In genomic region chr7:127084794-127085193, GRCm38 (mm10) we compare ENCODE assay signal across 30 mouse cellular contexts. TPM values are rescaled to one million over a fixed set of nuclear protein-coding genes. Genes with fewer than 3 reads are reported as not detected.
DNase-seq lines count a peak whose midpoint lies in the region; ATAC-seq lines count a peak whose summit lies in the region.
"Had no signal": no experiment of that assay in that cellular context is flagged by ENCODE, and none has a peak within 500 bp of the region (broad histone marks: within the 10 kb centered on the region; RNA-seq: fewer than 3 reads in every experiment).

No protein-coding gene starts in this region.

- H3K36me3 ChIP-seq in intestine, embryonic 15.5 days: no peaks in the 10 kb centered on the region
- no peaks in the 10 kb centered on the region for H3K36me3 ChIP-seq in intestine, embryonic 16.5 days (ENCODE audit: control insufficient read depth, insufficient read depth, low read length)
- no peaks in the 10 kb centered on the region for H3K36me3 ChIP-seq in megakaryocyte, embryonic 14.5 days (replicated peaks; ENCODE audit: low read length)
- no peaks in the 10 kb centered on the region for H3K36me3 ChIP-seq in liver, embryonic 15.5 days (replicated peaks)
- H3K36me3 ChIP-seq: embryonic facial prominence, embryonic 12.5 days; embryonic facial prominence, embryonic 15.5 days; hindbrain, embryonic 12.5 days; hindbrain, embryonic 15.5 days had no signal

- H3K9ac ChIP-seq in intestine, embryonic 15.5 days: no peak overlapping the region
- no peak overlapping the region for H3K9ac ChIP-seq in intestine, embryonic 16.5 days (ENCODE audit: low read depth, low read length)
- no peak overlapping the region for H3K9ac ChIP-seq in liver, embryonic 15.5 days
- H3K9ac ChIP-seq: embryonic facial prominence, embryonic 12.5 days; embryonic facial prominence, embryonic 15.5 days; forebrain, postnatal 0 days; hindbrain, embryonic 12.5 days; hindbrain, embryonic 15.5 days had no signal

- WGBS in intestine, embryonic 15.5 days: 77% methylated on average over 2 of the region's 2 CpGs
- WGBS in intestine, embryonic 16.5 days: 76% methylated on average over 2 of the region's 2 CpGs
- 84% methylated on average over 2 of the region's 2 CpGs for WGBS in liver, embryonic 15.5 days (ENCODE audit: insufficient replicate concordance)

- H3K4me1 ChIP-seq in intestine, embryonic 15.5 days (replicated peaks): peaks cover 6% of the 10 kb centered on the region; the same call in 1 of the 2 replicates
- H3K4me1 ChIP-seq in intestine, embryonic 16.5 days (ENCODE audit: control insufficient read depth, insufficient read depth, low read length): peaks cover 9% of the 10 kb centered on the region
- H3K4me1 ChIP-seq in megakaryocyte, embryonic 14.5 days: peaks cover 55% of the 10 kb centered on the region
- H3K4me1 ChIP-seq in liver, embryonic 15.5 days (replicated peaks): peaks cover 77% of the 10 kb centered on the region

- H3K4me2 ChIP-seq in intestine, embryonic 15.5 days (replicated peaks): no peak overlapping the region
- H3K4me2 ChIP-seq in intestine, embryonic 16.5 days (ENCODE audit: low read depth, low read length): no peak overlapping the region
- no peak overlapping the region for H3K4me2 ChIP-seq in liver, embryonic 15.5 days
- H3K4me2 ChIP-seq: embryonic facial prominence, embryonic 12.5 days; embryonic facial prominence, embryonic 15.5 days; heart, embryonic 11.5 days; hindbrain, embryonic 12.5 days; hindbrain, embryonic 15.5 days had no signal

- DNase-seq in yolk sac, embryonic 10.5 days (ENCODE audit: low spot score): peak; percentile 53
- no peak for DNase-seq in urinary bladder, postnatal 10 days (ENCODE audit: low spot score)
- DNase-seq in cerebellum, adult 9-11 months: no peak
- DNase-seq: adrenal gland, adult 8-10 months; adrenal gland, postnatal 25 days; cerebellum, adult 18-20 months; cerebellum, adult 9-10 months; cerebellum, postnatal 25 days; forebrain, postnatal 0 days; gastrocnemius, adult 2 months; gastrocnemius, postnatal 14 days; heart, adult 11 months had no signal

- no peaks in the 10 kb centered on the region for H3K27me3 ChIP-seq in intestine, embryonic 15.5 days (replicated peaks)
- no peaks in the 10 kb centered on the region for H3K27me3 ChIP-seq in intestine, embryonic 16.5 days (replicated peaks; ENCODE audit: control insufficient read depth, insufficient read depth, low read length)
- H3K27me3 ChIP-seq in megakaryocyte, embryonic 14.5 days (replicated peaks): no peaks in the 10 kb centered on the region
- no peaks in the 10 kb centered on the region for H3K27me3 ChIP-seq in liver, embryonic 15.5 days
- H3K27me3 ChIP-seq: embryonic facial prominence, embryonic 15.5 days; hindbrain, embryonic 12.5 days; hindbrain, embryonic 15.5 days; Patski had no signal

- no peak overlapping the region for H3K27ac ChIP-seq in intestine, embryonic 15.5 days
- no peak overlapping the region for H3K27ac ChIP-seq in intestine, embryonic 16.5 days (ENCODE audit: low read length)
- peak overlapping the region; percentile 20; the same call in 1 of the 2 replicates for H3K27ac ChIP-seq in liver, embryonic 15.5 days (replicated peaks)
- H3K27ac ChIP-seq: embryonic facial prominence, embryonic 12.5 days; embryonic facial prominence, embryonic 15.5 days; gastrocnemius, adult 2 months; hindbrain, embryonic 12.5 days; hindbrain, embryonic 15.5 days had no signal

- no peak overlapping the region for H3K4me3 ChIP-seq in intestine, embryonic 15.5 days (replicated peaks)
- no peak overlapping the region for H3K4me3 ChIP-seq in intestine, embryonic 16.5 days (ENCODE audit: low read length)
- H3K4me3 ChIP-seq in megakaryocyte, embryonic 14.5 days (replicated peaks): peak overlapping the region; percentile 28
- no peak overlapping the region for H3K4me3 ChIP-seq in liver, embryonic 15.5 days (replicated peaks)
- H3K4me3 ChIP-seq: embryonic facial prominence, embryonic 12.5 days; embryonic facial prominence, embryonic 15.5 days; gastrocnemius, adult 2 months; hindbrain, embryonic 12.5 days; hindbrain, embryonic 15.5 days had no signal

- peak; percentile 38; the same call in 1 of the 2 replicates for ATAC-seq in intestine, embryonic 15.5 days
- no peak for ATAC-seq in intestine, embryonic 16.5 days
- no peak for ATAC-seq in megakaryocyte, adult 5-6 weeks (ENCODE audit: poor library complexity, severe bottlenecking)
- ATAC-seq in liver, embryonic 15.5 days (ENCODE audit: insufficient read depth): no peak
- ATAC-seq: forebrain, embryonic 14.5 days; forebrain, postnatal 0 days; Patski had no signal

- no peaks in the 10 kb centered on the region for H3K9me3 ChIP-seq in intestine, embryonic 15.5 days
- H3K9me3 ChIP-seq in intestine, embryonic 16.5 days (ENCODE audit: control insufficient read depth, low read length): no peaks in the 10 kb centered on the region
- no peaks in the 10 kb centered on the region for H3K9me3 ChIP-seq in megakaryocyte, embryonic 14.5 days
- no peaks in the 10 kb centered on the region for H3K9me3 ChIP-seq in liver, embryonic 15.5 days (replicated peaks)
- H3K9me3 ChIP-seq: embryonic facial prominence, embryonic 12.5 days; embryonic facial prominence, embryonic 15.5 days; hindbrain, embryonic 12.5 days; hindbrain, embryonic 15.5 days had no signal

RNA-seq across cellular contexts. Expression of gene Zg16, which starts 2.3 kb away (rescaled TPM):
- 7.6 and 28.5 TPM in 2 replicates for polyA plus RNA-seq in intestine, embryonic 15.5 days (2015; fragmentation: Nextera tagmentation; extraction: Ambion mirVana)
- 37.2 and 69.9 TPM in 2 replicates for polyA plus RNA-seq in intestine, embryonic 16.5 days (2015; fragmentation: Nextera tagmentation; extraction: Ambion mirVana)
- polyA plus RNA-seq in megakaryocyte, embryonic 14.5 days (2012; ENCODE audit: insufficient read depth, low replicate concordance): not detected in 2 replicates
- total RNA-seq in megakaryocyte, adult 5-6 weeks (2015): 0.96 TPM in 1 of 2 replicates, not detected in the other
- not detected in 2 replicates for total RNA-seq in megakaryocyte, adult 5-6 weeks (2017)
- polyA plus RNA-seq in liver, embryonic 15.5 days (2015; fragmentation: Nextera tagmentation; extraction: Ambion mirVana): 0.24 and 0.33 TPM in 2 replicates
- total RNA-seq: adrenal gland, adult 8-10 months; adrenal gland, postnatal 25 days; ES-E14; forebrain, postnatal 0 days; gastrocnemius, adult 2 months; gastrocnemius, postnatal 14 days; heart, adult 8-10 months; heart, postnatal 25 days had no signal
- polyA plus RNA-seq: embryonic facial prominence, embryonic 12.5 days; embryonic facial prominence, embryonic 15.5 days; forebrain, embryonic 11.5 days; forebrain, embryonic 14.5 days; forebrain, postnatal 0 days; heart, embryonic 11.5 days; heart, embryonic 14.5 days; heart, postnatal 0 days; hindbrain, embryonic 12.5 days; hindbrain, embryonic 15.5 days; Patski had no signal

RNA-seq across cellular contexts. Expression of gene AI467606, which starts 6.4 kb away (rescaled TPM):
- 4.4 TPM in 2 replicates for polyA plus RNA-seq in intestine, embryonic 15.5 days (2015; fragmentation: Nextera tagmentation; extraction: Ambion mirVana)
- 7.4 and 7.7 TPM in 2 replicates for polyA plus RNA-seq in intestine, embryonic 16.5 days (2015; fragmentation: Nextera tagmentation; extraction: Ambion mirVana)
- polyA plus RNA-seq in megakaryocyte, embryonic 14.5 days (2012; ENCODE audit: insufficient read depth, low replicate concordance): 71.8 and 93.9 TPM in 2 replicates
- 65.9 and 71.1 TPM in 2 replicates for total RNA-seq in megakaryocyte, adult 5-6 weeks (2015)
- 46.6 and 49.2 TPM in 2 replicates for total RNA-seq in megakaryocyte, adult 5-6 weeks (2017)
- polyA plus RNA-seq in liver, embryonic 15.5 days (2015; fragmentation: Nextera tagmentation; extraction: Ambion mirVana): 8.2 and 9.5 TPM in 2 replicates

RNA-seq across cellular contexts. Expression of gene Qprt, which starts 37.2 kb away (rescaled TPM):
- 5.3 and 6.1 TPM in 2 replicates for polyA plus RNA-seq in intestine, embryonic 15.5 days (2015; fragmentation: Nextera tagmentation; extraction: Ambion mirVana)
- polyA plus RNA-seq in intestine, embryonic 16.5 days (2015; fragmentation: Nextera tagmentation; extraction: Ambion mirVana): 4.9 and 6.8 TPM in 2 replicates
- not detected in 2 replicates for polyA plus RNA-seq in megakaryocyte, embryonic 14.5 days (2012; ENCODE audit: insufficient read depth, low replicate concordance)
- total RNA-seq in megakaryocyte, adult 5-6 weeks (2015): 2.0 and 3.3 TPM in 2 replicates
- 1.1 and 2.8 TPM in 2 replicates for total RNA-seq in megakaryocyte, adult 5-6 weeks (2017)
- polyA plus RNA-seq in liver, embryonic 15.5 days (2015; fragmentation: Nextera tagmentation; extraction: Ambion mirVana): 65.5 and 76.7 TPM in 2 replicates
- total RNA-seq: heart, adult 8-10 months; heart, postnatal 25 days had no signal
- polyA plus RNA-seq: Patski had no signal

RNA-seq across cellular contexts. Expression of gene Kif22, which starts 42.5 kb away (rescaled TPM):
- 101 and 107 TPM in 2 replicates for polyA plus RNA-seq in intestine, embryonic 15.5 days (2015; fragmentation: Nextera tagmentation; extraction: Ambion mirVana)
- polyA plus RNA-seq in intestine, embryonic 16.5 days (2015; fragmentation: Nextera tagmentation; extraction: Ambion mirVana): 87.5 and 100 TPM in 2 replicates
- polyA plus RNA-seq in megakaryocyte, embryonic 14.5 days (2012; ENCODE audit: insufficient read depth, low replicate concordance): 6.8 and 18.0 TPM in 2 replicates
- 107 and 108 TPM in 2 replicates for total RNA-seq in megakaryocyte, adult 5-6 weeks (2015)
- total RNA-seq in megakaryocyte, adult 5-6 weeks (2017): 85.9 and 105 TPM in 2 replicates
- 108 and 111 TPM in 2 replicates for polyA plus RNA-seq in liver, embryonic 15.5 days (2015; fragmentation: Nextera tagmentation; extraction: Ambion mirVana)

RNA-seq across cellular contexts. Expression of gene Spn, which starts 52.8 kb away (rescaled TPM):
- polyA plus RNA-seq in intestine, embryonic 15.5 days (2015; fragmentation: Nextera tagmentation; extraction: Ambion mirVana): 0.18 and 0.36 TPM in 2 replicates
- polyA plus RNA-seq in intestine, embryonic 16.5 days (2015; fragmentation: Nextera tagmentation; extraction: Ambion mirVana): 0.26 and 0.42 TPM in 2 replicates
- 2.2 and 17.4 TPM in 2 replicates for polyA plus RNA-seq in megakaryocyte, embryonic 14.5 days (2012; ENCODE audit: insufficient read depth, low replicate concordance)
- total RNA-seq in megakaryocyte, adult 5-6 weeks (2015): 74.6 and 82.8 TPM in 2 replicates
- total RNA-seq in megakaryocyte, adult 5-6 weeks (2017): 241 and 246 TPM in 2 replicates
- polyA plus RNA-seq in liver, embryonic 15.5 days (2015; fragmentation: Nextera tagmentation; extraction: Ambion mirVana): 6.7 and 6.8 TPM in 2 replicates
- polyA plus RNA-seq: embryonic facial prominence, embryonic 12.5 days; forebrain, embryonic 14.5 days; hindbrain, embryonic 12.5 days had no signal
